Mouse (Mus musculus) kidney, embryonic 16.5 days (tissue): ENCODE data around the gene Tbkbp1. TPM values are rescaled to one million over a fixed set of nuclear protein-coding genes. Genes with fewer than 3 reads are reported as not detected.
A peak's percentile ranks its signal among the peaks of the same experiment; 100 is the strongest.

Source experiments
- ATAC-seq: fragments of 200-750 bp; cut with Nextera tagmentation; 2 replicates; pipeline ENCODE4 v1.8.0; 2017; ENCODE audit warnings: moderate TSS enrichment; ENCODE audit not compliant: low FRiP score, low TSS enrichment
- H3K27ac ChIP-seq: fragments of 300-500 bp; sonication (generic); 2 replicates; pipeline ENCODE4 v1.5.1; 2014; ENCODE audit warnings: low read length
- H3K27me3 ChIP-seq: fragments of 300-500 bp; sonication (generic); 2 replicates; pipeline ENCODE4 v1.6.1; 2014; ENCODE audit warnings: low read length, control low read depth, mixed read lengths; ENCODE audit not compliant: insufficient read depth
- H3K36me3 ChIP-seq: fragments of 300-500 bp; sonication (generic); 2 replicates; pipeline ENCODE4 v1.6.1; 2014; ENCODE audit warnings: low read length, control low read depth, mixed read lengths; ENCODE audit not compliant: insufficient read depth
- H3K4me1 ChIP-seq: fragments of 300-500 bp; sonication (generic); 2 replicates; pipeline ENCODE4 v1.6.1; 2014; ENCODE audit warnings: low read length, control low read depth, mixed read lengths; ENCODE audit not compliant: insufficient read depth
- H3K4me2 ChIP-seq: fragments of 300-500 bp; sonication (generic); replicated peaks from 2 replicates; pipeline ENCODE4 v1.6.1; 2014; ENCODE audit warnings: low read depth, low read length
- H3K4me3 ChIP-seq: fragments of 300-500 bp; sonication (generic); 2 replicates; pipeline ENCODE4 v1.5.1; 2014; ENCODE audit warnings: mild to moderate bottlenecking, low read length
- H3K9ac ChIP-seq: fragments of 300-500 bp; sonication (generic); replicated peaks from 2 replicates; pipeline ENCODE4 v1.6.1; 2014; ENCODE audit warnings: low read length
- H3K9me3 ChIP-seq: fragments of 300-500 bp; sonication (generic); 2 replicates; pipeline ENCODE4 v1.6.1; 2016; ENCODE audit warnings: low read length, control low read depth
- WGBS: fragments of 180-500 bp; shearing (Covaris S2); extraction: QIAGEN DNeasy Blood & Tissue Kit; methylation state at CpG from one replicate; pipeline ENCODE4 v1.1.7; 2014; 5-methylcytosine and 5-hydroxymethylcytosine counted together
- polyA plus RNA-seq: library from polyadenylated mRNA; unstranded; fragments of >200 nt; fragmentation: Nextera tagmentation; extraction: Ambion mirVana; gene quantifications from 2 replicates; pipeline ENCODE4 v1.2.1, GENCODE M21; 2015

The Tbkbp1 gene
- polyA plus RNA-seq, 1 experiment from 2014 or later: 4.0 TPM

DNA sequence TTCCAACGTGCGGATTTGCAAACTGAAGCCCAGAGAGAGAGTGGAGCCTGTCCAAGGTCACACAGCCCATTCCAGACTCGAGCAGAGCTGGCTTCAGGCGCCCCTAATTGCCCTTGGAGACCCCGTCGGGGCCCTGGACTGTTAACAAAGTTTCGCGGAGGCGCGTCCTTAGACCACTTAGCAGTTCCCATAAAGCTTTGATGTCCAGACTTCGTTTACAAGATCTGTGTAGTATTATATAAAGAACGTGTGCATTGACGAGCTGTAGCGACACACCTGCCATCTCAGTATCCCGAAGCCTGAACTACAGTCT is 37.3 kb upstream of the Tbkbp1 start:
- Histone ChIP-seq H3K4me3 (peak overlapping the region; percentile 84), H3K9me3 (no peaks in the 10 kb centered on the region), H3K4me1 (peaks cover 27% of the 10 kb centered on the region), H3K36me3 (peaks cover 14% of the 10 kb centered on the region), H3K9ac (peak overlapping the region; percentile 67), H3K4me2 (peak overlapping the region; percentile 60), H3K27ac (peak overlapping the region; percentile 94), H3K27me3 (no peaks in the 10 kb centered on the region)
- no peak for ATAC-seq
- WGBS: under 1% methylated on average over 15 of the region's 15 CpGs

DNA sequence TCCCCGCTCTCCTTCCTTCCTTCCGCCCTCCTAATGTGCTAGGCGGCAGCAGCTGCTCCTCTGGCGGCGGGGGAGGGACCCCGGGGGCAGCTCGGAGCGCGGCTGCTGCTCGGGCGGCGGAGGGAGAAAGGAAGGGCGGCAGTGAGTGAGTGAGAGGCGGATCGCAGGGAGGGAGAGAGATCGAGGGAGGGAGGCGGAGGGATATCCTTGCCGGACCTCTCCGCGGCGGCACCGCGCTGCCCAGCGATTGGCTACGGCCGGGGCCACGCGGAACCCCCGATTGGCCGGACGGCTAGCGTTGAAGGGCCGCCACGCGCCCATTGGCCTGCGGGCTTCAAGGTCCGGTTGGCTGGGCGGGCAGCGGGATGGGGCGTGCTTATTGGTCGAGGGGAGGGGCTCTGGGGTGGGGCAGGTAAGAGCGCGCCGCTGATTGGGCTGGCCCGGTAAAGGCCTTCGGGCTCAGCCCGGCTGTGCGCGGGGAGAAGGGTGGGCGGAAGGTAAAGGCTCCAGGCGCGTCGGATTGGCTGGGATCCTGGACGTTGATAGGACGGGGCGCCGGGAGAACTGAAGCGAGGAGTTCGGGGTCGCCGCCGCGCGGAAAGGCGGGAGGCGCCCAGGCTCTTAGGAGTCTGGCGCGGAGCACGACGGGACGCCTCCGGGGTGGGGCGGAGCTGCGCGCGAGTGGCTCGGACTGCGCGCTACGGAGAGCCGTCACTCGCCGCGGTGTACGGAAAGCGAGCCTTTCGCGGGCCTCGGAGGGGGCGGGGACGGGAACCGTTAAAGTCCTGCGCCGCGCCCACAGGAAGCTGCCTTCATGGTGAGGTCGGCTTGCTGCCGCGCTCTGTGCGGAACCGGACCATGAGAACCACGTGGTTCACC is 36.7 kb upstream of the Tbkbp1 start, which contains the start of gene Kpnb1:
TSS of gene Kpnb1 (minus strand) at position 118 of the 879 bp plus-strand sequence.
- peak within 1 kb of the TSS; percentile 89 for H3K4me2 ChIP-seq
- peak within 1 kb of the TSS; percentile 84 for H3K4me3 ChIP-seq
- H3K27ac ChIP-seq: peak within 1 kb of the TSS; percentile 98
- peak within 1 kb of the TSS; percentile 95 for H3K9ac ChIP-seq
- 0% methylated on average over 70 of the region's 101 CpGs for WGBS
- H3K27me3 ChIP-seq: no peaks in the 10 kb centered on the region
- peaks cover 27% of the 10 kb centered on the region for H3K4me1 ChIP-seq
- peak; percentile 97 for ATAC-seq
- no peaks in the 10 kb centered on the region for H3K9me3 ChIP-seq
- peaks cover 20% of the 10 kb centered on the region for H3K36me3 ChIP-seq

DNA sequence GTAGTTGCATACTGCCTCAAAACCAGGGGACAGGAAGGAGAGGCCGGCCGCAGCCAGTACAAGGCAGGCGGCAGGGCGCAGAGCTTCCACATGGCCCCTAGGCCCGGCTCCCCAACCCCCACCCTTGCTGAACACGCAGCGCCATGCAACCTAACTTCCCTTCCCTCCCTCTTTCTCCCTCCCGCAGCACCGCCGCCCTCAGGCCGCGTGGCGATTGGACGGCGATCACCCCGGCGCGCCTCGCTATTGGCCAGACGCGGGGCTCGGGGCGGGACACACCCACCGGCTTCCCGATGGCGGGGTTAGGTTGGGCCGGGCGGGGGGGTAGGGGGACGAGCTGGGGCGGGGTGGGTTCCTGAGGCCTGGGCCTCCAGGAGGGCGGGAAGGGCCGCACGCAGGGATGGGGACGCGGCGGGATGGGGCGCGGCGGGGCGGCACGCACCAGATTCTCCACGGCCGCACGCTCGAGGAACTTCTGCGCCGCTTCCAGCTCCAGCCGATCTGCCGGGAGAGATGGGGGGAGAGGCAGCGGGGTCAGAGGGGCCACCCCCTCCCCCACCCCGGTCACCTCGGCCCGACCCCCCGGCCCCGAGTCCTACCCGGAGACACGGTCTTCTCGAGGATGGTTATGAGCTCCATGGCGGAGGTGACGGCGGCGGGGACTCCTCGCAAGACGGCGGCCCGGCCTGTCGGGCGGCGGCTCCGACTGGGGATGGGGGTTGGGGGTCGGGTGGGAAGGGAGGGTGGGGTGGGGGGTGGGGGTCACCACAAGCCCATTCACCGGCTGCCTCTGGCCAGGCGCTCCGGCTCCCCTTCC is 35.9 kb upstream of the Tbkbp1 start:
- Histone ChIP-seq H3K9ac (peak overlapping the region; percentile 95), H3K4me1 (peaks cover 27% of the 10 kb centered on the region), H3K27me3 (no peaks in the 10 kb centered on the region), H3K4me2 (peak overlapping the region; percentile 89), H3K4me3 (peak overlapping the region; percentile 84), H3K36me3 (peaks cover 29% of the 10 kb centered on the region), H3K27ac (peak overlapping the region; percentile 98), H3K9me3 (no peaks in the 10 kb centered on the region)
- WGBS: under 1% methylated on average over 40 of the region's 74 CpGs
- peak; percentile 80 for ATAC-seq

DNA sequence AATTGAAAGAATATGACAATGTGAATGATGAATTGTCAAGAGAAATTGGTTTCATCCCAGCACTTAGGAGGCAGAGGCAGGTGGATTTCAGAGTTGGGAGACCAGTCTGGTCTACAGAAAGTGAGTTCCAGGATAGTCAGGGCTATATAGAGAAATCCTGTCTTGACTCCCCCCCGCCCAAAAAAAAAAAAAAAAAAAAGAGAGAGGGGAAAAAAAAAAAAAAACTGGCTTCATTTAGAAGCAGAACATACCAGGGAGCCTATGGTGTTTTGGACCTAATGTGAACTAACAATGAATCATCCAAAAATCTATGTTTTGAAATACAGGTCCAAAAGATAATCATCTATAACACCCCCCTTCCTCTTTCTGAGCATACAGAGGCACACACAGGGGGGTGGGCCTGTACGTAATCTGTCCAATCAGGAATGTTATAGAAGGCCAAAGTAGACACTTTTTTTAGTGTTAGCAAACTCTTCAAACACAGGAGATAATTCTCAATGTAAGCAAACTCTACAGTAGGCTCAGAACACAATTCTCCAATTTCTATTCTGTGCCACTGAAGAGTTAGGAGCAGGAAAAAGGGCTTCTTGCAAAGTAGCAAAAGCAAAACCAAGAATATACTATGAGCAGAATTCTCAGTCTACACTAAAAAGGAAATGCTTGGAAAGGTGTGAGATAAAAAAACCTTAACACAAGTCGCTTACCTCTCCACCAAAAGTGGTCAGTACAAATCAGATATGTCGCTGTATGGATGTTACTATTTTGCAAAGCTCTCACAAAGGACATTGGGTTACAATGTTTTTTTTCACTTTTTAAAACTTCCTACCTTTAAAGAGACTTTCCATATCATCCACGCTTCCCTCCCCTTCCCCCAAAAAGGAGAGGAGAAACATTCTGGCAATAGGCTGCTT is 34.7 kb upstream of the Tbkbp1 start:
- Histone ChIP-seq H3K27ac (no peak overlapping the region; the same call in 1 of the 2 replicates), H3K27me3 (no peaks in the 10 kb centered on the region)
- WGBS: 56% methylated on average over 5 of the region's 5 CpGs

DNA sequence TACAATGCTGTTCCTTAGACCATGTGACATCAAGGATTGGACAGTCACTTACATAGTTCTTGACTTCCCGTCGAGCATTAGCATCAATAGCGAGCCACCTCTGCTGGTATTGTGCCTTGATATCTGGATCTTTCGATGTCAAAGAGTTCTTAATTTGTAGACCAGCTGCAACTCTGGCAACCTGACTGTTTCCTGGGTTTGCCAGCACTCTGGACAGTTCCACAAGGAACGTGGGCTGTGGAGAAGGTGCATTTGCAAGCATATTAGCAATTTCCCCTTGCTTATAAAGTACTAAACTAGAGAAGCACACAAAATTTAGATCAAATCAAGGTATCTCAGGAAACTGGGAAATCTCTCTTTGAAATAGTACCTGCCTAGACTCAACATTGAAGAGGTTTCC is 33.6 kb upstream of the Tbkbp1 start:
- H3K36me3 ChIP-seq: peaks cover 51% of the 10 kb centered on the region
- H3K4me1 ChIP-seq: peaks cover 27% of the 10 kb centered on the region
- no peak for ATAC-seq
- H3K4me2 ChIP-seq: no peak overlapping the region
- no peak overlapping the region for H3K27ac ChIP-seq
- H3K27me3 ChIP-seq: no peaks in the 10 kb centered on the region
- no peak overlapping the region for H3K4me3 ChIP-seq
- WGBS: 75% methylated on average over 5 of the region's 5 CpGs
- no peak overlapping the region for H3K9ac ChIP-seq
- H3K9me3 ChIP-seq: no peaks in the 10 kb centered on the region

More for the DNA sequence above, 34.7 kb upstream of the Tbkbp1 start:
- no peak for ATAC-seq
- Histone ChIP-seq H3K36me3 (peaks cover 40% of the 10 kb centered on the region), H3K9me3 (no peaks in the 10 kb centered on the region), H3K4me2 (peak overlapping the region; percentile 89), H3K9ac (peak overlapping the region; percentile 81), H3K4me3 (peak overlapping the region; percentile 84), H3K4me1 (peaks cover 27% of the 10 kb centered on the region)

DNA sequence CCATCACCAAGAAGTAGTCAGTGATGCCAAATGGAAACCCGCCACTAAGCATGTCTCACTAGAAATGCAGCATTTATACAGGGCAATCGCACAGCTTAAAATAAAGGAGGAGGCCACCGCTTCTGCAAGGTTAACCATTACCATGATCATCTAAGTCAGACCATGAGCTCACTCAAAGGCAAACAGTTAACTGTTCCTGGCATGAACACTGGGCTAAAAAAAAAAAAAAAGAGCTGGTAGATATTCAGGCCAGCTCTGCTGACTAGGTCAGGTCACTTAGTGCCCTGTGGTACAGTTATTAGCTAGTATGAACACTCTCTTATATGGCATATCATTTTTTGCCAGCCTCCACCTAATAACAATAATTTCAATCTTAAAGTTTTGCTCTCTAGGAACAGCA is 31.2 kb upstream of the Tbkbp1 start:
- peaks cover 71% of the 10 kb centered on the region for H3K36me3 ChIP-seq
- no peak overlapping the region for H3K9ac ChIP-seq
- H3K27me3 ChIP-seq: no peaks in the 10 kb centered on the region
- no peak overlapping the region for H3K4me2 ChIP-seq
- H3K27ac ChIP-seq: no peak overlapping the region
- H3K4me1 ChIP-seq: peaks cover 20% of the 10 kb centered on the region
- H3K4me3 ChIP-seq: no peak overlapping the region
- ATAC-seq: no peak
- WGBS: 82% methylated on average over 3 of the region's 3 CpGs
- no peaks in the 10 kb centered on the region for H3K9me3 ChIP-seq

DNA sequence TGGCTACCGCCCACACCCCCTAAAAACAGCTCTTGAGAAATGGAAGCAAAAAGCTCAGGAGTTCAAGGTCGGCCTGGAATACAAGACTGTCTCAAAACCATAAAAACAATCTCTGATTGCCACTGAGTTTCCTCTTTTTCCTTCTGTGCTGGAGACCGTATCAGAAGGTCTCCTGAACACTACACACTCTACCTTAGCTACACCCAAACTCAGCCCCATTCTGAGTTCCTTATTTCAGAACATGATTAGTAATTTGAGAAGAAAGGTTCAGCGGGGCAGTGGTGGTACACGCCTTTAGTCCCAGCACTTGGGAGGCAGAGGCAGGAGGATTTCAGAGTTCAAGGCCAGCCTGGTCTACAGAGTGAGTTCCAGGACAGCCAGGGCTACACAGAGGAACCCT is 29.8 kb upstream of the Tbkbp1 start:
- peaks cover 83% of the 10 kb centered on the region for H3K36me3 ChIP-seq
- ATAC-seq: no peak
- H3K9me3 ChIP-seq: no peaks in the 10 kb centered on the region
- no peaks in the 10 kb centered on the region for H3K27me3 ChIP-seq
- H3K4me2 ChIP-seq: no peak overlapping the region
- H3K4me3 ChIP-seq: no peak overlapping the region
- WGBS: 78% methylated on average over 5 of the region's 5 CpGs
- H3K4me1 ChIP-seq: peaks cover 14% of the 10 kb centered on the region
- H3K27ac ChIP-seq: no peak overlapping the region
- no peak overlapping the region for H3K9ac ChIP-seq

DNA sequence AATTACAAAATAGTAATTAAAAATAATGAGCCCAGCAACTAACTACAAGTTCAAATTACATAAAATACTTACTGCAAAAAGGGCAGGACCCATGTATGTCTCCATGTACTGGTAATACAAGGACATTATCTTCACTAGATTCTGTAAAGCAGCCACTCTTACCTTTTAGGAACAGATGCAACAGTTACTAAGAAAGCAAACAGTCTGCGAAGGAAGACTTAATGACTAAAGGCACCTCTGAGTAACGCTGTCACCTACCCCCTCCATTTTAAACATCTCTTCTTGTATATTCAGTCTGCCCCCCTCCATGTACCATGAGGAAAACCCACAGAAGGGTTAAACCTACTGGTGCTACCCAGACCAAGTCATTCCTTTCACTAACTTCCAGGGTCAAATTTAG is 26.9 kb upstream of the Tbkbp1 start:
- no peaks in the 10 kb centered on the region for H3K4me1 ChIP-seq
- H3K36me3 ChIP-seq: peaks cover 88% of the 10 kb centered on the region
- H3K27me3 ChIP-seq: no peaks in the 10 kb centered on the region
- H3K4me2 ChIP-seq: no peak overlapping the region
- H3K9ac ChIP-seq: no peak overlapping the region
- WGBS: 90% methylated on average over 2 of the region's 2 CpGs
- no peaks in the 10 kb centered on the region for H3K9me3 ChIP-seq
- H3K4me3 ChIP-seq: no peak overlapping the region
- no peak overlapping the region for H3K27ac ChIP-seq
- ATAC-seq: no peak

DNA sequence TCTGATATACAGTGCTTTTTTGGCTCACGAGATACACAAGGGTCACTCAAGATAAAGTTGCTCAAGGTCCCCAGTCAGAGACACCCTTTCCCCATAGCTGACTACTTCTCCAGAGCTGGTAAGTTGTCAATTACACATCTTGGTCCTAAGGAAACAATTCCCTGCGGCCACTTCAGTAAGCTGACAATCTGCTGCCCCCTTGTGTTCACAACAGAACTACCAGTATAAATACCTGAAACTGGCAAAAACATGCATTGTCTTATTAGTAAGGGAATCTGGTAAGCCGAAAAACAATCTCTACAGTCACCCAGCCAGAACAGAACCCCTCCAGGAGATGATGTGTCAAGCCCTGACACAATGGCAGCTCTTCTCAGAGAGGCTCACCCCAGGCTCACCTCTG is 25.6 kb upstream of the Tbkbp1 start:
- Histone ChIP-seq H3K4me2 (no peak overlapping the region), H3K9ac (no peak overlapping the region), H3K27ac (no peak overlapping the region), H3K4me1 (no peaks in the 10 kb centered on the region), H3K4me3 (no peak overlapping the region), H3K36me3 (peaks cover 85% of the 10 kb centered on the region), H3K9me3 (no peaks in the 10 kb centered on the region), H3K27me3 (no peaks in the 10 kb centered on the region)
- ATAC-seq: no peak
- WGBS: 39% methylated on average over 3 of the region's 3 CpGs
